Mouse (Mus musculus) left cerebral cortex, postnatal 10 days (tissue): Measurements from ENCODE around the gene A930009A15Rik. TPM values are rescaled to one million over a fixed set of nuclear protein-coding genes. Genes with fewer than 3 reads are reported as not detected.

Source experiments
- DNase-seq, 2 experiments: peaks; one replicate each; pipeline ENCODE4 v3.0.0; 2021 to 2022; ENCODE audit warnings: low spot score in 2 of 2, mixed read lengths in 1 of 2; ENCODE audit errors: extremely low spot score in 1 of 2
- intact Hi-C: fragments of 180-260 bp; cut with DNase I; formaldehyde crosslinking; loops from one replicate; pipeline ENCODE4 v1.15.1; 2025
- total RNA-seq, 2 experiments: library from RNA; stranded (reverse); gene quantifications; 2 replicates each; pipeline ENCODE4 v1.2.3; 2021

The A930009A15Rik gene
- total RNA-seq, 2 experiments from 2014 or later = 0.34 to 0.61 TPM

DNA sequence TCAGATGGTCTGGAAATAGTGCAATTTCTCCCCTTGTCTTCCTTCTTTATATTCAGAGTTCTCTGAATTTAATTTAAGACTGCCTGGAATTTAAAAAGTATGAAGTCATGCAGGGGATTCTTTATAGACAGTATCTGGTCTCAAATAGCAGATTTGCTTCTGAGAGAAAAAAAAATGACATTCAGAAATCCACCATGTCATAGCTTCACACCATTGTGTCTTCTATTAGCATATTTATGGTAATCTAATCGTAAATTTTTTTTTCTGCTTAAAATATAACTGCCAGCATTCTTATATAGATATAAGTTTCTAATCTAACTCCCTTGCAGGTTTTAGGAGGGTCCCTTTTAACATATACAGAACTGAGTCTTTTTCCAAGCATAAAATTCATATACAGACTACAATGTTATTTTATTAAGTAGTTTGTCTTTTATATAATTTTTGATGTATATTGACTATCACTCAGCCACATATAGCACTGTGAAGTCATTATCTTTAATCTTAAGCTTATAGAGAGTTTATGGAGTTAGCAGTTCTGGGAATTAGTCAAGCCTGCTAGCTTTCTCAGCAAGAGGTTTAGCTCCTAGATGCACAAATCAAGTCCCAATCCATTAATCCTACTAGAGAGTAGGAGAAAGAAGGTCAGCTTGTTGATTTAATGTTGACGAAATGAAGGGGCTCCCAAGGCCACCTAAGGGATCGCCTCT, 2.1 kb downstream of the A930009A15Rik start:
- intact Hi-C loops = no loop called here
- no peak for DNase-seq

DNA sequence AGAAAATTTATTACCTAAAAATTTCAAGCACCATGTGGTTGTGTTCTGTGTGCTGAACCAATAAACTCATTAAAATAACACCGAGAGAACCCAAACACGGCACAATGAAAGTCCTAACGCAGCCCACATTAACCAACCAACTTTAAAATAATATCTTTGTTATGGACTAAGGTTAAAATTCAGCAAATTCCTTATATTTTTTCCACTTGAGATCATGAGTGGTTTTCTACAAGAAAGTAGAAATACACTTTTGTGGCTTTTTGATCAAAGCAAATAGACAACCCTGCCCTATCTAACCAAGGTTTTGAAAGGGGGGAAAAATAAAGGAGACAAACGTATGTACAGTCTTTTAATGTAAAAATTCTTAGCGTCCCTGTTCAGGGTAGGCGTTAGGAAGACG, 9.3 kb downstream of the A930009A15Rik start:
- DNase-seq = no peak
- intact Hi-C loops = no loop called here

DNA sequence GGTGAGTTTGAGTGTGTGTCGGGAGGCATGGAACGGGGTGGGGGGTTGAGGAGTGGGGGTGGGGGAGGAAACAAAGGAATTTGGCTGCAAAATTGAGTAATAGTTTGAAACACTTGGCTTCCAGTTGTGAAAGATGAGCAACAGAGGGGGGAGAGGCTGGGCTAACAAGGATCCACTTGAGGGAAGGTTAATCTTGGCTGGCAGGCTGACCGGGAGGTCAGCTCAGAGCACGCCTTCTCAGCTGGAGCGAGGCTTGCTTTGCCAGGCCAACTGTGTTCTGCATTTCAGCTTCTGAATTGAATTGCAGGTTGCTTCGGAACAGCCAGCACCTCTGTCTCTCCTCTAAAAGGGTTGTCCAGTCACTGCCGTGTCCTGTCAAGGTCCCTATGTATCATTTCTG, 9.7 kb downstream of the A930009A15Rik start:
- intact Hi-C loops = no loop called here
- no peak for DNase-seq

GRCm38 (mm10) chr10:115581971-115582370, 12.2 kb downstream of the A930009A15Rik start:
- intact Hi-C loops = no loop called here
- DNase-seq = no peak

GRCm38 (mm10) chr10:115583071-115583470, 13.3 kb downstream of the A930009A15Rik start:
- intact Hi-C loops = no loop called here
- no peak for DNase-seq

GRCm38 (mm10) chr10:115584656-115585055, 14.9 kb downstream of the A930009A15Rik start:
- intact Hi-C loops = no loop called here
- no peak for DNase-seq

- intact Hi-C loops = no loop called here
- DNase-seq = no peak
These were observed 15.9 kb downstream of the A930009A15Rik start for GRCm38 (mm10) chr10:115585491-115586245.

GRCm38 (mm10) chr10:115586246-115587231, 16.8 kb downstream of the A930009A15Rik start:
- intact Hi-C loops = no loop called here
- no peak for DNase-seq

DNA sequence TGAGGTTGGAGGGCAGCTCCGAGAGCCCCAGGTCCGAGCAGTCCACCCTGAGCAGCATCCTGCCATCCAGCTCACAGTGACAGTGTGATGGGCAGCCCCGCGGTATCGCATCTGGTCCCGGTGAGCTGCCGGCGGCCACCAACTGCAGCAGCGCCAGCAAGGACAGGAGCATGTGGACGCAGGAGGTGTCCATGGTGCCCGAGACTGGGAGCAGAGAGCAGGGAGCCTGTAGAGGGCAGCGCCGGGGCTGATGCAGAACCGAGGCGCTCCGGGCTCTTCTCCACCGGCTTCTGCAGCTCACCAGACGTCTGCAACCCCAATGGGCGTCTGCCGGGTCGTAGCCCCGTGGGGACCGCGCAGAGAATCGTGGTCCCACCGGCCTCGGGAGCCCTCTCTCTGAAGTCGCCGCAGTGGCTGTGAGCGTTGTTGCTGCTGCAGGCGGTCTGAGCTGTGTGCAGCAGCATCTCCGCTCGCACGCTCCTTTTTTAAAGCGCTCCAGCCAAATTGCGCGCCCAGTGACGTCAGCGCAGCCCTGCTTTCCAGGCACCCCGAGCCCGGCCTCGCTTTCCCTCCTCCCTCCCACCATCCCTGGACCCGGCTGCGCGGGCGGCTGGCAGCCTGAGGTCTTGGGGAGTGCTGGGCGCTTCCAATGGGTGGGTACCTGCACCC, 17.6 kb downstream of the A930009A15Rik start, which contains the start of gene Lgr5:
Gene Lgr5, minus strand, starts transcription at position 480 of the 669 bp plus-strand sequence.
- intact Hi-C loops = no loop called here
- DNase-seq = peak; percentile 33 to 59

DNA sequence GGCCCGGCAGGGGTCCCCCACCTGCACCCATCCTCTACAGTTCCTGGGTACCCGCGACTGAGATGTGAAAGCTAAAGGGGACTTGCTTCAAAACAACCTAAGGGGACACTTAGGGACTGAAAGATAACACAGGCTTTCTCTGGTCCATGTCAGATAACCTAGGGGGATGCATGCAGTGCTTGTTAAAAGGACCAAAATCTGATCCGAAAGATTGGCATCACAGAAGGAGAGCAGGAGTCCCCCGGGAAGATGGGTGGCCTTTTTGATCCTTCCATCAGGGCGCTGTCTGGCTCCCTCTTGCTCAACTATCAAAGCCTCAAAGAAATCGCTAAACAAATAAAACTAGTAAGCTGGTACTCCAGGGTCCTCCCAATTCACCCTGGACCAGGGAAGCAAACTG, 18.2 kb downstream of the A930009A15Rik start:
- DNase-seq = no peak
- intact Hi-C loops = no loop called here

DNA sequence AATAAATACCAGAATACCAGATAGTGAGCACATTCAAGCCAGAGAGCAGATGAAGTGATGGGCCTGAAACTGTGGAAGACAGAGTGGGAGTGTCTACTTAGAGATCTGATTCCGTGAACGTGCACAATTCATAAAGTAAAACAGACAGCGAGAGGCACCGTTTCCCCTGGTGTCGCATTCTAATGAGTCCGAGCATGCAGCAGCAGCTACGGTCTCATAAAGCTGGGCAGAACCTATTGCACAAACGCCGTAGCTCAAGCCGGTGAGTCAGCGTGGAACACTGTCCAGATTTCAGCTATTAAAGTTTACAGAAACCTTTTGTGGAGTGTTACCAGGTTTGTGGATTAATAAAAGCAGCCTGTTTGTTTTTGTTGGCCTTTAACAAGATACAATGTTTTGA, 23.4 kb downstream of the A930009A15Rik start:
- no peak for DNase-seq

GRCm38 (mm10) chr10:115593651-115594050, 23.9 kb downstream of the A930009A15Rik start:
- intact Hi-C loops = no loop called here
- no peak for DNase-seq

More for the DNA sequence above, 23.4 kb downstream of the A930009A15Rik start:
- intact Hi-C loops = no loop called here

DNA sequence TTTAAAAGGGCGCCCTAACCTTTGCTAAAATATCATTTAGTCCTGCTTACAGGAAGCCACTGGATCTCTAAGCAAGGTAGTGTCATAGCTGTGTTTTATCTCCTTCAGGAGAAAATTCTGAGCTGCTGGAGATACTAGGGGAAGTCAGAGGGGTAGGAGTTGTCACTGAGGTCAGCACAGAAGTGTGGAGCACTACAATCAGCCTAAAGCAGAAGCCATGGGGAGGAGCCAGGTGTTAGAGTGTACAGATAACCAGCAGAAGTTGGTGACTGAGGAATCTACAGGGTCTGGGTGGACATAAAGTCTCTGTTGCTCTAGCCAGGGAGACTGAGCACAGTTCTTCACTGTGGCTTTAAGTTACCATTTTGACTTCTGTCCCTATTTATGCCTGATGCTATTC, 26.0 kb downstream of the A930009A15Rik start:
- intact Hi-C loops = no loop called here

DNA sequence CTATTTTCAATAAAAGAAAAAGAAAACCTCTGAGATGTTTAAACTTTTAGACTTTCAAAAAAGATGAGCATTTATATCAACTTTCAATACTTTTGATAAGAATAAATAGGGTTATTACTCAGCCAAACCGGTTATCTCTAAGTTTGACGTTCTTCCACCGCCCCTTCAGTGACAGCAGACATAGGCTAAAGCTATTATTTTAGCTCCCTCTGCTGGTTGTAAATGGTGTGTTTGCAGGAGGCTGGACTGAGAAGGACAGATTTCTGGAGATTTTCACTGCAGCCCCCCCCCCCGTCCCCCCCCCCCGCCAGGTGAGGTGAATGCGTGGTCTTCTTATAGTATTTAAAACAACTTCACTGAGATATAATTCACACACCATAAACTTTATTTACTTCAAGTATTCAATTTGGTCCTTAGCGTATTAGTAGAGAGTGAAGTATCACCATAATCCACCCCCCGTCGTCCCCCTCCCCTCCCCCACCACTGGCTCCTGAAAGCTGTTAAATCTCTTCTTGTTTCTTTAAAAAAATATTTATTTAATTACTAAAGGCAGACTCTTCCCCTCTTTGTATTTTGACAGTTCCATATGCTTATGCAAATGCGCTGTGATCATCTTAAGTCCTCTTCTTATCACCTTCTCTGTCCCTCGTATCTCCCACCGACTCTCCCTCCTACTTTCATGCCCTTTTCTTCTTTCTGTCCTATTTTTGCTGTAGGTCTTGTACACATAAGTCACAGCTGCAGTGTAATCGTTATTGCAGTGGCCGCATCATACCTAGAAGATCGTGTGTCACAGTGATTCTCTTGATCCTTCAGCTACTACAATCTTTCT, 47.9 kb downstream of the A930009A15Rik start:
- DNase-seq = peak; percentile 22 to 34
- intact Hi-C loops = loop anchor here (5.0 to 10.0 kb wide), 3 partner anchors 183 to 293 kb away; no protein-coding TSS in a partner anchor

More for the DNA sequence above, 26.0 kb downstream of the A930009A15Rik start:
- no peak for DNase-seq

GRCm38 (mm10) chr10:115618288-115618856, 48.6 kb downstream of the A930009A15Rik start:
- DNase-seq = no peak
- intact Hi-C loops = loop anchor here (5.0 to 10.0 kb wide), 3 partner anchors 184 to 294 kb away; no protein-coding TSS in a partner anchor

- DNase-seq = no peak
- intact Hi-C loops = no loop called here
These were observed 53.7 kb downstream of the A930009A15Rik start for GRCm38 (mm10) chr10:115623481-115623880.
